Mouse (Mus musculus): Measurements from ENCODE around the gene Sorl1.

Gene Sorl1

DNA sequence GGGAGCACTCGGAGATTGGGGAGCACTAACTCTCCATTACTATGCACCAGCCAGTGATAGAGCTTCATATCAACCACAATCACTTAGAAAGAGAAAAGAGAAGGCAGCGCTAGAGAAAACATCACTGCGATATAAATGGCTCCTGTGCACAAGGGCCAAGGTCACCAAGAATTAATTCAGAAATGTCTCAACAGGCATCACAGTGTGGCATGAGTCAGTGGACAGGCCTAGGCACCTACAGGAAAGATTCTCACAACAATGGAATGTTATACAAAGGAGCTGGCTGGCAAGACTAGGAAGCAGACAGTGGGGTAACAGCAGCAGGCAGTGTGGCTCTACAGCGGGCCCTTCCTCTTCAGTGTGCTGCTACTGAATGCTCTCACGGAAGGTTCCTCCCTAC, 115.6 kb downstream of the Sorl1 start:
- in situ Hi-C loops (cut with MboI, MseI): loop anchor here (5.0 to 10.0 kb wide), 2 partner anchors 104 to 236 kb away; no protein-coding TSS in a partner anchor

DNA sequence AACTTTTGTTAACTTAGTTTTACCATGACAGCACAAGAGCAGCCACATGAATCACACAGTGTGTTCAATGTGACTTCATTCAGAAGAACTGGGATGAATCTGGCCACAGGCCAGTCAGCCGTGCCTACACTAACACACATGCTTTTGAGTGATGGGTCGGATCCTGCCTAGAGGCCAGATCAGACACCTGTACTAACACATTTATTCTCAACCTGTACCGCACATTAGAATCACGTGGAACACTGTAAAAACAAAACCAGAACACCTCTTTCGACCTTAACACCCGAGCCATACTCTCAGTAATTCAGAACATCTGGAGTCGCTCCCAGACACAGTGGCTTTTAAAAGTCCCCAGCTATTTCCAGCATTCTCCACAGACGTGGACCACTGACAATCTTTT, 119.0 kb downstream of the Sorl1 start:
- in situ Hi-C loops (cut with MboI, MseI): loop anchor here (5.0 to 10.0 kb wide), 2 partner anchors 107 to 240 kb away; no protein-coding TSS in a partner anchor

DNA sequence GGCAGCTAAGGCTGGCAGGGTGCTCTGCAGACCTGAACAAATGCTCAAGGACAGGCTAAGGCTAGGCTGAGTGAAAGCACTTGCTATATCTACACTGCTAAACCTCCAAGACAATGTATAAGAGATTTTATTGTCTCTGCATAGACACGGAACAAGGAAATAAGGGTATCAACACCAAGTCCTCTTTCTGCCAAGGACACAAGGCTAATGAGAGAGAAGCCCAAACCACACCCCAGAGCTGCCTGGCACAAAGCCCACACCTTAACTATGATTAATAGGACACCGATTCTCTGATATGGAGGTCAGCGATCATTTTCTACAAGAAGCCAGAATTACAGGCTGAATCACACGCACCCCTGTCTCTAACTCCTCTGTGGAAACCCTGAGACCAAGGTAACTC, 120.0 kb downstream of the Sorl1 start:
- in situ Hi-C loops (cut with MboI, MseI): loop anchor here (10.0 kb wide), 1 partner anchor 241 kb away; no protein-coding TSS in a partner anchor

DNA sequence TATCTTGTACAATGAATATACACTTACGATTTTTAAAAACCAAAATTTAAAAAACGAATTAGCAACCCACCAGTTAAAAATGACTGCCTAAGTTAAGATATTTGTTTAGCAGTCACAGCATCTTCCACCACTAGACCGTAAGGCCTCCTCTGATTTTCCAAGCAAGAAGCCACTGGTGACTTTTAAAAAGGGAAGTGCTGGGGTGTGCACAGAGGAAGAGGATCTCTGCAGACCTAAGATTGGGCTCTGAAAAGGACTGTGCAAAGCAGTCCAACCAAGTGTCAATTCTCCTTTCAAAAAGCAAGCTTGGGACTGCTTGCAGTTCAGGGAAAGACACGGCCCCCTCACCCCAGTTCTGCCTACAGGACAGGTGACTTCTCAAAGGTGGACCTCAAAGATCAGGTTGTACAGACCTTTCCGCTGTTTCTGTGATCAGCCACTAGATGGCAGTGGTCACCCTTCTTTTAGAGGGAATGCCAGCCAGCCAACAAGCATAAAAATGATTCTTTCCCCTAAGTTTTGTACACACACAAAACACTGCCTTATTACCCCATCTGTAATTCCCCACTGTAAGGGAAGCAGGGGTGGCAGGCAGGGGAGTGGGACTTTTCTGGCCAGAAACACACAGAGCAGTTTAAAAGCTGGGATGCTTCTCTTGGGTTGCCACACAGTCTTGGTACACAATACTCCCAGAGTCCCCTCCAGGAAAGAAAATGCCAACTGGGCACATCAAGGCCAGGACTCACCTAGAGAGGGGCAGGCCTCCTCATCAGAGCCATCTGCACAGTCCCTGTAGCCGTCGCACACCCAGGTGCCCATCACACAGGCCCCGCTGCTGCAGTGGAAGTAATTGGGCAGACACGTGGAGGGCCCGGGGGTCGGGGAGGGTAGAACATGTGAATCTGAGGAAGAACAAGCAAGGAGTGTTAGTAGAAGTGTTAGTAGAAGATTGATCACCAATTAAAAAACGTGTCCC, 124.3 kb downstream of the Sorl1 start:
- in situ Hi-C loops (cut with MboI, MseI): loop anchor here (10.0 kb wide), 2 partner anchors 245 to 785 kb away; no protein-coding TSS in a partner anchor

DNA sequence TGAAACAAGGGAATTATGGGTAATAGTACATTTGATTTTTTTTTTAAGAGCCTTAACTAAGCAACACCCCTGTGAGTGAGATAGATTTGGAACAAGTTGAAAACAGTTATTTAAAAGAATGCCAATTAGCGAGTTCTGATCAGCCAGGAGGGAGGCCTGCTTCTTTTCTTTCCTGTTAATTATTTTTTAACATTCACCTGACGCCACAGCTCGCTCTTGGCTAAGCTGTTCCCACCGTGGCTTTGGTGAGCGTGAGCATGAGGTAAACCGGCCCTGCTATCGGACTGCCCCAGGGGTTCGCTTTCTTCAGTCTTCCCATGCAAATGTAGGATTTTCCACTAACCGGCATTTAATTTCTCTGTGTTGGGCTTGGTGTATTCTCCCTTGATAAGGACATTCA, 128.8 kb downstream of the Sorl1 start:
- in situ Hi-C loops (cut with MboI, MseI): loop anchor here (10.0 kb wide), 1 partner anchor 790 kb away; no protein-coding TSS in a partner anchor

DNA sequence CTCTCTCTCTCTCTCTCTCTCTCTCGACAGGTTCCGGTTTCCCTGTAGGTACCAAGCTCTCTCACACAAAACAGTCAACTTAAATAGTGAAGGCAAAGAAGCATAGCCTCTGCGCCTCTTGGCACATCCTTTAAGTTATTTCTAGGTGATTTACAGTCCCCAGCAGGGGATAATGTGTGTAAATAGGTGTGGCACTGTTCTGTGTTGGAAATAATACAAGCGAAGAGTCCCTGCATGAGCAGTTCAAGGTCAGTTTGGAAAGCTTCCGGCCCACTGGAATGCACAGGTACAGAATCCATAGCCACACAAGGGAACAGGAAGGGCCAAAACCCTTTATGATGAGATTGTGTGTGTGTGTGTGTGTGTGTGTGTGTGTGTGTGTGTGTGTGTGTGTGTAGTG, 130.3 kb downstream of the Sorl1 start:
- in situ Hi-C loops (cut with MboI, MseI): loop anchor here (10.0 kb wide), 1 partner anchor 791 kb away; no protein-coding TSS in a partner anchor

DNA sequence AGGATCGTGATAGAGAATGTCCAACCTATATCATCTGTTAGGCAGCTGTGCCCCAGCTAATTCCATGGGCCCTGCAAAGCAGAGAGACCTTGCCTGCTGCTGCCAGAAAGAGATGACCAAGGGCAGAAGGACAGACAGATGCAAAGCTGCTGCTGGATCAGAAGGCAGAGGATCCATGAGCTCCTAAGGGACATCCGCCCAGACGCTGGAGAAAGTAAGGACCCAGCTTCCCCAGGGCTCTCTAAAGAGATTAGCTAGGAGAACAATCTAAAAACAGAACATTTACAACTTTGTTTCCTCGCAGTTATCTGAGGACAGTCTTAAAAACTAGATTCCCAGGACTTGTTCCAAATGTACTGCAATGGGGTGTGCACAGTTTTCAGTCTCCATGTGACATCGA, 131.3 kb downstream of the Sorl1 start:
- in situ Hi-C loops (cut with MboI, MseI): loop anchor here (10.0 kb wide), 1 partner anchor 792 kb away; no protein-coding TSS in a partner anchor

DNA sequence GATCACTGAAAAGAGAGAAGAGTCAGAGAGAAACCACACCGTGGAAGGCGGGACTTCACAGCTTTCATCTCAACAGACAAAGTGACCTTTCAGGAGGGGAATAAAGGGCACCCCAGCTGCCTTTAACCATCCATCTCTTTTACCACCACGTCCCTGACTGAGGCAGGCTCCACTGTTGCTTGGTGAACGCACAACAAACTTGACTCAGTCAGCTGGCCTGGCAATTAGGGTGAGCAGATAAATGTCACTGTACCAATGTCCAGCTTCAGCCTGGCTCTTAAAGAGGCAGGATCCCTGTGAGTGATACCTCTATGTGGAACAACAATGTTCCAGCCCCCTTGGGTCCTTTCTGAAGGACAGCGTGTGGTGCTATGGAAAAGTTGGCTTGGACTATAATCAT, 138.5 kb downstream of the Sorl1 start:
- in situ Hi-C loops (cut with MboI, MseI): loop anchor here (10.0 kb wide), 1 partner anchor 1799 kb away; no protein-coding TSS in a partner anchor

DNA sequence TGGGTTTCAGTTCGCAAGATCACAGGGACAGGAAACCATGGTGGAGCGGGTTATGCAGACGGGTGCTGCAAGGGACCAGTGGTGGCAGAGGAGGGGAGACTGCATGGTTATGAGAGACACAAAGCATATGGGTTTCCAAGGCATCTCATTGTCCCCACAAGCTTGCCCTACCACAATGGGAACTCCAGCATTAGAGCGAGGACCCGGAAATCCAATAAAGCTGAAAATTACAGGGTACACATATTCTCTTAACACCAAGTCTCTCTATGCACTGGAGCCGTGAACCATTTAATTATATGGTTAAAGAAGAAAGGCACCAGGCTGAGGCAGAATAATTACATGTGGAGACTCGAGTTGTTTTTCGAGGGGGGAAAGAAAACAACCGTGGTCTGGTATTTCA, 139.0 kb downstream of the Sorl1 start:
- in situ Hi-C loops (cut with MboI, MseI): loop anchor here (10.0 kb wide), 1 partner anchor 1800 kb away; no protein-coding TSS in a partner anchor

DNA sequence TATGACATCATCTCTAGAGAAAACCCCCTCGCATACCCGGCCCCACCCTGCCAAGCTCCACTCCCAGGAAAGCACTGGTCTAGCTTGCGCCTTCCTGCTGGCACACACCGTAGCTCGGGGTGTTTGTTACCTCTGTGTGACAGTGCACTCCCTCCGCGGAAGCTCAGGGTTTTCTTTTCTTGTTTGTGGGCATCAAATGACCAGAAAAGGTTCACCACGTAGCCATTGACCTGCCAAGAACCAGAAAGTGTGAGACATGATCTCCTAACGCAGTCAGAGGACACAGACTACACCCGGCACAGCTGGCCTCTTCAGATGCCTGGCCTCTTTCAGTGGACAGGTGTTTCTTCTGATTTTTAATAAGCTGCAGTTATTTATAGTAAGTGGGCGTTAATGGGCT, 139.8 kb downstream of the Sorl1 start:
- in situ Hi-C loops (cut with MboI, MseI): loop anchor here (10.0 kb wide), 1 partner anchor 1800 kb away; no protein-coding TSS in a partner anchor

DNA sequence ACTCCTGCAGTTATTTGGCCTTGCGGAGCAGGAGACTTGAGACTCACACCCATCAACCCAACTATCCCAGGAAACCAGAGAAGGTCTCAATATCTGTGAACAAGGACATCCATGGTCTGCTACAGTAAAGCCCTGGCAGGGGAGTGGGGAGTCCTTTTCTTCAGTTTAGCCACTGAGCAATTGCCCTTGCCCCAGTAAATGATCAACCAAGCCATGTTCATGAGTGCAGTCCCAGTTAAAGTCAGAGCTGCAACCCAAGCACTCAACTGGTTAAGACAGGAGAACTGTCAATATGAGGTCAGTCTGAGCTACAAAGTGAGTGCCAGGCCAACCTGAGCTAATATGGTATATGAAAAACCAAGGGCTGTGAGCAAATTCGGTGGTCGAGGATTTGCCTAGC, 140.8 kb downstream of the Sorl1 start:
- in situ Hi-C loops (cut with MboI, MseI): loop anchor here (10.0 kb wide), 1 partner anchor 1802 kb away; no protein-coding TSS in a partner anchor

DNA sequence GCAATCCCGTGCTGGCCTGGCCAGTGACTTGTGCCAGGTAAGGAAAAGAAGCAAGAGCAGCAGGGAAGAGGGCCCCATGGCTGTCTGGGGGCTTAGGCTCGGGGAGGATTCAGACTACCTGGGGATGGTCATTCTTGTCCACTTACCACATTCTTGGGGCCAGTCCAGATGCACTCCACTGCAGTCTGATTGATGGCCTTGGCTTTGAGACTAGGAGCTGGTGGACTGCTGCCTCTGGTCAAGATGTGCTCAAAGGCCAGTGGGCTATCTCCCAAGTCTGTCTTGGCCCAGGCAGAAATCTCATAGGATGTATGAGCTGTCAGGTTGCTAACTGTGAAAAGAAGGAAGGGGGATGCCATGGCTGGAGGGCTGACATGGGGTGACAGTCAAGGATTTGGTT, 141.3 kb downstream of the Sorl1 start:
- in situ Hi-C loops (cut with MboI, MseI): loop anchor here (10.0 kb wide), 1 partner anchor 1802 kb away; no protein-coding TSS in a partner anchor

DNA sequence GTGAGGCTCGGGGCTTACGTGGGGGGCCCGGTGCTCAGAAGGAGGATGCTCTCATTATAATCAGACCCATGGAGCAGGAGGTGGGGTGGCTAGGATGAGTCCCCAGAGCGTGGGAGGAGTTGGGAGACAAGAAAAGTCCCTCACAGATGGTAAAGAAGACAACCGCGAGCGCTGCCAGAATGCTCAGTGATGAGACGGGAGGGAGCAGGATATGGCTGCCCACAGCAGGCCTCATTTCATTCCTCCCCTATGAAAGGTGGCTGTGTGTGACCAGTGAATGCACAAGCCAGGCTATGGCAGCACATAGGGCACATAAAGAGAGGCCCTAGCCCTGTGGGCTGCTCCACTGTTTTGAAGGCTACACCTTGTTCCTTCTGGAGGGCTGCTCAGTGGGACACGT, 142.1 kb downstream of the Sorl1 start:
- in situ Hi-C loops (cut with MboI, MseI): loop anchor here (10.0 kb wide), 1 partner anchor 1803 kb away; no protein-coding TSS in a partner anchor

DNA sequence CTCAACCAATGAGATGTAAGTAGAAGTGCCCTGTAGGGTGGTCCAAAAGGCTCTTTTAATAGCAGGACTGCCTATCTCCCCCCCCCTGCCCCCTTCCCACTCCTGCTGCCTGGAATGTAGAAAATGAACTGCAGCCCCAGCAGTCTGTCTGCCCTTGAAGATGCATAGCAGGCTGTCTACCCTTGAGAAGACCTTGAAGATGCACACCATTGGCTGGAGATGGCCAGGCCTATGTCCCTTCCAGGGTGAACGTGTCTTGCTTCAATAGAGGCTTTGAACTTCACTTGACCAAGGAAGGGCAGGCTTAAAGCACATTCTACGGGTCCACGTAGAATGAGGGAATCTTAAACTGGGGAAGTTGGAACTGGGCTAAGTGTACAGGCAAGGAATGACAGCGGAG, 142.8 kb downstream of the Sorl1 start:
- in situ Hi-C loops (cut with MboI, MseI): loop anchor here (10.0 kb wide), 1 partner anchor 1803 kb away; no protein-coding TSS in a partner anchor

DNA sequence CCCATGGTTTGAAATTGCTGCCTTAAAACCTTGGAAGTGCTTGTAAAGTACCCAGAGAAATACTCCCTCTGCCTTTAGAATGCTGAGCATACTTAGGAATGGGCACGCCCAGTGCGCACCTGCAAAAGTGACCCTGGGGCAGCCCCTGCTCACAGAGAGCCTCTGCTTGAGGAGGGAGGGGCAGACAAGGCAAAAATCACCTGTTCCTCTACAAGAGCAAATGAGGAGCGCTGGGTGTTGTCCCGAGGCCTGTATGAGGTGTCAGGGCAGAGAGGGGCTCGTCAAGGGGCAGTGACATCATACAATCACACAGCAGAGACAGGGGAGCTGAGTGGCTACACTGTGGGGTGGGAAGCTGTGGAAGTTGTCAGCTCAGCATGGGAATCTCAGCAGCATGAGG, 143.3 kb downstream of the Sorl1 start:
- in situ Hi-C loops (cut with MboI, MseI): loop anchor here (10.0 kb wide), 1 partner anchor 1804 kb away; no protein-coding TSS in a partner anchor

DNA sequence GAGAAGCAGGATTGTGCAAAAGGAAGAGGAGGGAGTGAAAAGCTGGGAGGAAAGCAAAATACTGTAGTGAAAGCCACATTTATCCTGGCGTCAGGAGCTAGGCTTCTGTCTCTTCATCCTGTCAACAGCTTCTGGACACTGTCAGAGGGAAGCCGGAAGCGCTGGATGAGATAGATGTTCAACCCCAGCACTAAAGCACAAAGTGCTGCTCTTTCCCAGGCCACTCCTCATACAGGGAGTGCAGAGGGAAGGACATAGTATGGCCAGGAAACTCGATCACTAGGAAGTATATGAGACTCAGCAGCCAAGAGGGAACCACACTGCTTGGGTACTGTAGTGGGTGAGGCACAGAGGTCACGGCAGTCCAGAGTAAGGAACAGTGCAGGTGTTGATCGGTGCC, 145.7 kb downstream of the Sorl1 start:
- in situ Hi-C loops (cut with MboI, MseI): no loop called here

DNA sequence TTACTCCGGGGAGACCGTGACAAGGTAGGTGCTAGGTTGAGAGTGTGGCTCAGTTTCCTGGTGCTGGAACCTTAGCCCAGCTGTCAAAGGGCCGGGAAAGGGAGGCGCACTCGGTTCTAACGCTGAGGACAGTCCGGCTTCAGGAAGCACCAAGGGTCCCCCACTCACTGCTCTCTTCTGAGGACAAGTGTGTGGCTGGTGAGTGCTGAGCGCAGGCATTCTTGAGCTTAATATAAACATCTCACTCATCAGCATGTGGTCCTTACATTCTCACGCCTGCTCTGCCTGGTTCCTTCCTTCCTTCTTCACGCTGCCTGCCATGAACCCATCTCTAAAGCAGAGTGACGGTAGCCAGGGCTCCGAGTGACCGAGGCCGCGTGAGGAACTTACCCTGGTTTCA, 148.1 kb downstream of the Sorl1 start:
- in situ Hi-C loops (cut with MboI, MseI): no loop called here

DNA sequence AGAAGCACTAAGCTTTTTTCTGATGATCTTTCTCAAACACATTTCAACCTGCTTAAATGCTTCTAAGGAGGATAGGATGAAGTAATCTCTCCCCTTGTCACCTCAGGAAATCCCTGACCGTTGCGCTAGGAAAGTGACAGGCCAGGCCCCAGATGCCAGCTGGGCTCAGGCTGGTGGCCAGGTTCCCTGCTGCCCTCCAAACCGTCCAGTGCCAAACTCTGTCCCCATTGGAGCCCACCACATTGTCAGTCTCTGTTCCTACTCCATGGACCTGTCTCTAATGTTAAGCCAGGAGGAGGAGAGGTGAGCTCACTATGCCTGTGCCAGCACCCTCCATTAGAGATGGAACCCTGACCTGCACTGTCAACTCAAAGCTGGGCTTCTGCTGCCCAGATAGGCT, 149.4 kb downstream of the Sorl1 start:
- in situ Hi-C loops (cut with MboI, MseI): no loop called here

DNA sequence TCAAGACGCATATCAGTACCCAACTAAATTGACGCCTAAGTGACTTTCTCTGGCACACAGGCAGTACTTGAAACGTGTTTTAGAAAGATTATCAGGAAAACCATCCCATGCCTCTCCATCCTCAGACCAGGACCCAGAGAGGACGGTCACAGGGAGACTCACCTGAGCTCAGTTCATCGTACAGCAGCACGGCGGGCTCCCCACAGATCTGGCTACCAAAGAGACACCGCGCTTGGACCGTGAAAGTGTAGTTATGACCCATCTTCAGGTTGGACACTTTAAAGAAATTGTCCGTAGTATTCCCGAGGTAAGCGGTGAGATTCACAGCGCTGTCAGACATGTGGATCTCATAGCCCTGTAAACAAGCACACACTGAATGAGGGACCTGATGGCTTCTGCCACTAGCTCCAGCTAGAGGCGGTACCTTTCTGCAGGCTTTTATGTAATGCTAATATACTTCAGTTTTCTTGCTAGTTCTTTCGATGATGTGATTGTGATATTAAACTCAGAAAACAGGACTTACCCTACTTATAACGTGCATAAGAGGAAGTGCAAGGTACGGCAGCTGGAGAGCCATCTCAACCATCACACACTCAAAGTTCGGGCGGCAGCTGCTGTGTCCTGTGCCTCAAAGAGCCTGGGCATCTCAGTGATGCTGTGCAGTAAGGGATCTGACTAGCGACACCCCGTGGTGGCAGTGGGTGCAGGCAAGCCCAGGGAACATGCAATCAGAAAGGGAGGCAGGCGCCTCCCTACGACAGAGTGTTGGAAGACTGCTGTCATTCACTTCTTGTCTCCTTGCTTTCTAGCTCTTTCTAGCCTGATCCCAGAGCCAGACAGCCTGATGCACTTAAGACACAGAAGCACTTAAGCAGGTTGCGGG, 150.1 kb downstream of the Sorl1 start:
- in situ Hi-C loops (cut with MboI, MseI): no loop called here

DNA sequence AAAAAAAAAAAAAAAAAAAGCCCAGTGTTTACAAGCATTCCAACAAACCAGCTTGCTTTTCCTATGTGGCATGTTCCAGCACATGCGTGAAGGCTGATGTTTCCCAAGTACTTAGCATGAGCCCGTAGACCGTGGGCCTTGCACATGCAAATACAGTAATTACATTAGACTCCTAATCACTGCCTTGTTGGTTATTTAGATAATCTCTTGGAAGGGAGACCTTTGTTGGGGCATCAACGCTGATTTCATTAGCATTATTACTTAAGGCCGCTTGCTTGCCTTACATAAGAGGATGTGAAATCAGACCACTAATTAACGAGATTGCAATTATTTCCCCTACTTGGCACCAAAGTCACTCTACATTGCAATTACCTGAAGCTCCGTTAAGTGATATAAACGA, 154.1 kb downstream of the Sorl1 start:
- in situ Hi-C loops (cut with MboI, MseI): no loop called here

Measured in T-helper 2 cell (primary cell).